Mouse (Mus musculus) MEL (cell line): ENCODE results near the gene Sgms1. TPM values are rescaled to one million over a fixed set of nuclear protein-coding genes. Genes with fewer than 3 reads are reported as not detected.

Experiments used
- DNase-seq: peaks from one replicate; pipeline ENCODE4 v3.0.0; 2011; ENCODE audit warnings: low read depth, low spot score
- H3K27ac ChIP-seq: 2 replicates; pipeline ENCODE4 v1.5.1; 2012; ENCODE audit warnings: low read depth, mild to moderate bottlenecking, control low read depth, low read length, moderate library complexity; ENCODE audit not compliant: control insufficient read depth
- H3K27me3 ChIP-seq, 2 experiments: fragments of 150-350 bp in 1 of 2; sonication (generic) in 1 of 2; 2 replicates each; pipeline ENCODE4 v1.6.1; 2012; ENCODE audit warnings: low read length in 2 of 2, mild to moderate bottlenecking in 2 of 2, improper control_type of control experiment in 1 of 2, moderate library complexity in 1 of 2; ENCODE audit not compliant: insufficient read depth in 2 of 2, control insufficient read depth in 1 of 2
- H3K36me3 ChIP-seq, 2 experiments: 2 replicates each; pipeline ENCODE4 v1.6.1; 2012 to 2014; ENCODE audit warnings: low read length in 2 of 2, improper control_type of control experiment in 1 of 2, inconsistent platforms in 1 of 2, mild to moderate bottlenecking in 1 of 2; ENCODE audit not compliant: insufficient read depth in 2 of 2, control insufficient read depth in 1 of 2
- H3K4me1 ChIP-seq, 2 experiments: fragments of 150-350 bp in 1 of 2; sonication (generic) in 1 of 2; 2 replicates each; pipeline ENCODE4 v1.6.1; 2012; ENCODE audit warnings: low read length in 2 of 2, improper control_type of control experiment in 1 of 2, mild to moderate bottlenecking in 1 of 2; ENCODE audit not compliant: insufficient read depth in 2 of 2, control insufficient read depth in 1 of 2
- H3K4me3 ChIP-seq, 2 experiments: fragments of 150-350 bp in 1 of 2; sonication (generic) in 1 of 2; 2 replicates each; pipeline ENCODE4 v1.5.1; 2012; ENCODE audit warnings: low read depth in 2 of 2, low read length in 2 of 2, mild to moderate bottlenecking in 2 of 2, moderate library complexity in 2 of 2, control low read depth in 1 of 2, improper control_type of control experiment in 1 of 2; ENCODE audit not compliant: control insufficient read depth in 1 of 2, insufficient read depth in 1 of 2
- H3K79me2 ChIP-seq: 2 replicates; pipeline ENCODE4 v1.6.1; 2012; ENCODE audit warnings: mild to moderate bottlenecking, low read length, moderate library complexity; ENCODE audit not compliant: control insufficient read depth, poor library complexity, insufficient read depth
- H3K9ac ChIP-seq: 2 replicates; pipeline ENCODE4 v1.6.1; 2012; ENCODE audit warnings: low read depth, mild to moderate bottlenecking, control low read depth, low read length, moderate library complexity; ENCODE audit not compliant: control insufficient read depth, poor library complexity, severe bottlenecking
- H3K9me3 ChIP-seq: fragments of 150-350 bp; sonication (generic); replicated peaks from 2 replicates; pipeline ENCODE4 v1.6.1; 2012; ENCODE audit warnings: mild to moderate bottlenecking, low read length, improper control_type of control experiment, moderate library complexity; ENCODE audit not compliant: insufficient read depth
- BHLHE40 ChIP-seq: IDR thresholded peaks from 2 replicates; pipeline ENCODE4 v1.6.1; 2012; ENCODE audit warnings: low read depth, mild to moderate bottlenecking, inconsistent platforms, low read length, improper control_type of control experiment, borderline replicate concordance
- CTCF ChIP-seq, 3 experiments: IDR thresholded peaks in 2 of 3; conservative IDR thresholded peaks in 1 of 3; 2 replicates each; pipeline ENCODE4 v1.5.1; 2011 to 2012; ENCODE audit warnings: low read length in 3 of 3, low read depth in 2 of 3, mild to moderate bottlenecking in 2 of 3, improper control_type of control experiment in 1 of 3, inconsistent platforms in 1 of 3, mixed read lengths in 1 of 3, moderate library complexity in 1 of 3; ENCODE audit not compliant: control insufficient read depth in 1 of 3, insufficient read depth in 1 of 3, poor library complexity in 1 of 3, severe bottlenecking in 1 of 3
- EP300 ChIP-seq, 2 experiments: IDR thresholded peaks; 2 replicates each; pipeline ENCODE4 v1.6.1; 2011; ENCODE audit warnings: improper control_type of control experiment in 2 of 2, low read length in 2 of 2, low read depth in 1 of 2, mild to moderate bottlenecking in 1 of 2
- GABPA ChIP-seq: IDR thresholded peaks from 2 replicates; pipeline ENCODE4 v1.6.1; 2012; ENCODE audit warnings: low read depth, mild to moderate bottlenecking, inconsistent platforms, low read length, improper control_type of control experiment, moderate library complexity
- MAFK ChIP-seq: IDR thresholded peaks from 2 replicates; pipeline ENCODE4 v1.6.1; 2011; ENCODE audit warnings: low read depth, mild to moderate bottlenecking, low read length, improper control_type of control experiment, borderline replicate concordance
- MXI1 ChIP-seq: IDR thresholded peaks from 2 replicates; pipeline ENCODE4 v1.6.1; 2011; ENCODE audit warnings: mild to moderate bottlenecking, low read depth, low read length, improper control_type of control experiment
- MYB ChIP-seq: IDR thresholded peaks from 2 replicates; pipeline ENCODE4 v1.6.1; 2011; ENCODE audit warnings: mild to moderate bottlenecking, low read depth, low read length, improper control_type of control experiment
- MYC ChIP-seq: IDR thresholded peaks from 2 replicates; pipeline ENCODE4 v1.6.1; 2011; ENCODE audit warnings: low read depth, mild to moderate bottlenecking, low read length, improper control_type of control experiment, moderate library complexity
- NRF1 ChIP-seq: IDR thresholded peaks from 2 replicates; pipeline ENCODE4 v1.6.1; 2014; ENCODE audit warnings: low read depth, mild to moderate bottlenecking, inconsistent platforms, low read length, improper control_type of control experiment, moderate library complexity; ENCODE audit not compliant: poor library complexity, insufficient read depth, severe bottlenecking
- RAD21 ChIP-seq: IDR thresholded peaks from 2 replicates; pipeline ENCODE4 v1.6.1; 2011; ENCODE audit warnings: mild to moderate bottlenecking, low read depth, low read length, improper control_type of control experiment
- SIN3A ChIP-seq: IDR thresholded peaks from 2 replicates; pipeline ENCODE4 v1.6.1; 2012; ENCODE audit warnings: low read length, improper control_type of control experiment, inconsistent platforms
- SMC3 ChIP-seq: IDR thresholded peaks from 2 replicates; pipeline ENCODE4 v1.6.1; 2011; ENCODE audit warnings: low read depth, low read length, improper control_type of control experiment
- USF1 ChIP-seq: IDR thresholded peaks from 2 replicates; pipeline ENCODE4 v1.6.1; 2014; ENCODE audit warnings: low read depth, mild to moderate bottlenecking, inconsistent platforms, low read length, improper control_type of control experiment, moderate library complexity
- USF2 ChIP-seq, 2 experiments: IDR thresholded peaks; 2 replicates each; pipeline ENCODE4 v1.6.1; 2011 to 2012; ENCODE audit warnings: improper control_type of control experiment in 2 of 2, low read length in 2 of 2, borderline replicate concordance in 1 of 2, inconsistent platforms in 1 of 2, low read depth in 1 of 2, mild to moderate bottlenecking in 1 of 2; ENCODE audit not compliant: insufficient read depth in 1 of 2
- ZC3H11A ChIP-seq: IDR thresholded peaks from 2 replicates; pipeline ENCODE4 v1.6.1; 2012; ENCODE audit warnings: low read depth, mild to moderate bottlenecking, inconsistent platforms, low read length, improper control_type of control experiment
- ZNF384 ChIP-seq: IDR thresholded peaks from 2 replicates; pipeline ENCODE4 v1.6.1; 2012; ENCODE audit warnings: low read depth, mild to moderate bottlenecking, inconsistent platforms, low read length, improper control_type of control experiment
- polyA plus RNA-seq, 2 experiments: library from polyadenylated mRNA; stranded (reverse) in 1 of 2; unstranded in 1 of 2; fragments of >175 nt in 1 of 2; fragments of >200 nt in 1 of 2; gene quantifications; 2 replicates each; pipeline versions ENCODE4 v1.2.1 to v1.2.4; 2012; ENCODE audit warnings: low replicate concordance in 2 of 2, low read depth in 1 of 2; ENCODE audit not compliant: insufficient read length in 2 of 2, insufficient read depth in 1 of 2, missing spikeins in 1 of 2
- total RNA-seq: library from RNA; depleted of rRNA; stranded (reverse); fragments of 300-350 nt; gene quantifications from 2 replicates; pipeline ENCODE4 v1.2.3, GENCODE M21; 2012

Sgms1 gene
- total and polyA plus RNA-seq, 3 experiments = 16.3 to 18.5 TPM; not detected in 1

DNA sequence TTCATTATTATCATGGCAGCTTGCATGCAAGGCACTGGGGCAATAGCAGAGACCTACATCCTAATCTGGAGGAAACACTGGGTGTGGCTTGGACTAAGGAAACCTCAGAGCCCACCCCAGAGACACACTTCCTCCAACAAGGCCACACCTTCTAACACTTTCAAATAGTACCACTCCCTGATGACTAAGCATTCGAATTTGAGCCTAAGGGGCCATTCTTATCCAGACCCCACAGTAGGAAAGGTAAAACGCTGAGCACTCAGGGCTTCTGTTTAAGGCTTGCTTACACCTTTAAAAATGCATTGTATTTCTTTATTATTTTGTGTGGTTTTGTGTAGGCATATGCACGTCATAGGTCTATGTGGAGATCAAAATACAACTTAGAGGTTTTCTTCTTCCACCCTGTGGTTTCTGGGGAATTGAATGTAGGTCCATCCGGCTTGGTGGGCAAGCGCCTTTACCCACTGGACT is 217.0 kb downstream of the Sgms1 start (continued):
- no peak for TF ChIP-seq MYB
- peak; percentile 63; the same call in 1 of the 2 replicates for TF ChIP-seq MYC
- TF ChIP-seq BHLHE40 = no peak; the same call in 1 of the 2 replicates
- TF ChIP-seq EP300 (IDR thresholded peaks at IDR 0.05; ENCODE audit: low read depth in 1 of 2, low read length in 2 of 2) = peak; percentile 83 to 91
- peak; percentile 72; the same call in 1 of the 2 replicates for TF ChIP-seq MAFK
- TF ChIP-seq ZNF384 = no peak

DNA sequence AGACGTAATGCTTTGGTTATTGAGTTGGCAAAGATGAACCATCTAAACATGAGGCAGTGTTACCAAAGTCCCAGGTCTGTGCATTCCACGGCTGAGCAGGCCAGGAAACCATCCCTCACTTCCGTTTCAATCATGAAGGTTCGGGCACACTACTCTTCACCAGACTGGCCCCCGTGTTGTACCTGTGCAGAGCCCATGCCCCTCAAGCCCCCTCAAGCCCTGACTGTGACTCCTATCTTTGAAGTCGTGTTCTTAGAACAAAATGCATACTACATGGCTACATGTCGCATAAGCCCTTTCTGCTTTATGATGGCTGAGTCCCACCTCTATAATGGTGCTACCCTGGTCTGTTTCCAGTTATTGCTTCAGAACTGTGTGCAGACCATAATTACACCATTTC is 217.5 kb downstream of the Sgms1 start:
- TF ChIP-seq GABPA = no peak
- no peaks in the 10 kb centered on the region for H3K9me3 ChIP-seq
- no peaks in the 10 kb centered on the region; the same call in none of the 2 replicates for H3K79me2 ChIP-seq
- H3K36me3 ChIP-seq = peaks cover 3 to 44% of the 10 kb centered on the region in 2 experiments; a peak in 2 of 4 replicates
- no peak for DNase-seq
- no peak overlapping the region for H3K4me3 ChIP-seq
- H3K27me3 ChIP-seq = no peaks in the 10 kb centered on the region
- no peak overlapping the region for H3K9ac ChIP-seq
- H3K27ac ChIP-seq = peak overlapping the region; percentile 64
- H3K4me1 ChIP-seq = peaks cover 28 to 40% of the 10 kb centered on the region in 2 experiments

DNA sequence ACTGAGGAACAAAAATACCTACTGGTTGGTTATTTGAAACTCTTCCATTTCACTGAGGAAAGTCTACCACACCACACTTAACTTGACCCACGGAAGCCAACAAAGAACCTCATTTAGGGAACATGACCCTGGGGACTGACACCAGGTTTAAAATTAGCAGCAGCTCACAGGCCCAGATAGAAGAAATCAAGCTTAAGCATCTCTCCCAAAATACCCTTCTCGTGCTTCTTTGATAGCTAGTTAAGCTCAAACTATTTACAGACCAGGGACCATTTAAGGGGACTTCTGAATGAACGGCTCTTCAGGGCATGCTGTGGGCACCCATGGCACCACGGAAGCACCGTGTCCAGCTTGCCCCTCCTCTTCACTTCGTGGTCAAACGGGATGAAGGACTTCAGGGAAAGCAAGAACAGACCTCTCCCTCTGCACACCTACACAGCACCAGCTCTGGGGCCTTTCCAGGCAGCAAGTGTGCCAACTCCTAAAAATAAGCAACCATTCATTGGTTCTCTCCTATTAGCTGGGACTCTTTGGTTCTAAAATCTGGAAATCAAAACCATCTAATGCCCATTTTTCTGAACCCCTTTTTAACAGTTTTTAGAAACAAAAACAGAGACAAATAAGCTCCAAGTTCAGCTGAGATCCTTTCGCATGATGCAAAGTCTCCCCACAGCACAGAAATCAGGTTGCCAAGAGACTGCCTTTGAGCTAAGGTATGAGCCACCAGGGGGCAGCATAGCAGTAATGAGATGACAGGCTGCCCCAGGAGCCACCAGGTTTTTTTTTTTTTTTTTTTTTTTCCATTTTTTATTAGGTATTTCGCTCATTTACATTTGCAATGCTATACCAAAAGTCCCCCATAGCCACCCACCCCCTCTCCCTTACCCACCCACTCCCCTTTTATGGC is 219.6 kb downstream of the Sgms1 start:
- 0 out of 2 replicates have a peak overlapping the region, but pooled peaks have one; percentile 17 for H3K9ac ChIP-seq
- no peaks in the 10 kb centered on the region for H3K9me3 ChIP-seq
- peak; percentile 89 for DNase-seq
- no peak overlapping the region for H3K4me3 ChIP-seq
- peaks cover 3 to 39% of the 10 kb centered on the region in 2 experiments; a peak in 3 of 4 replicates for H3K36me3 ChIP-seq
- H3K27me3 ChIP-seq = no peaks in the 10 kb centered on the region
- H3K27ac ChIP-seq = peak overlapping the region; percentile 48
- no peaks in the 10 kb centered on the region; the same call in none of the 2 replicates for H3K79me2 ChIP-seq
- TF ChIP-seq CTCF (IDR thresholded peaks at IDR 0.05 in 2 of 3, conservative IDR thresholded peaks at IDR 0.05 in 1 of 3; ENCODE audit: control insufficient read depth in 1 of 3, insufficient read depth in 1 of 3, low read depth in 2 of 3, low read length in 3 of 3, poor library complexity in 1 of 3, severe bottlenecking in 1 of 3) (peak; percentile 57 to 82 (median 71); a peak in 5 of 6 replicates), ZNF384 (peak; percentile 94), RAD21 (peak; percentile 61), USF2 (IDR thresholded peaks at IDR 0.05; ENCODE audit: borderline replicate concordance in 1 of 2, insufficient read depth in 1 of 2, low read depth in 1 of 2, low read length in 2 of 2) (no peak), USF1 (0 out of 2 replicates have a peak, but pooled peaks have one; percentile 8), MXI1 (no peak), NRF1 (no peak), ZC3H11A (peak; percentile 78), SMC3 (peak; percentile 83), SIN3A (peak; percentile 33; the same call in 1 of the 2 replicates)
- H3K4me1 ChIP-seq = peaks cover 28 to 33% of the 10 kb centered on the region in 2 experiments
